Mouse (Mus musculus) myocyte (in vitro differentiated cells): Measurements from ENCODE around the gene Olfr351.

Experiments used
- CEBPB ChIP-seq: IDR thresholded peaks from 2 replicates; pipeline ENCODE4 v1.6.1; 2011; ENCODE audit warnings: mild to moderate bottlenecking, moderate library complexity; ENCODE audit not compliant: poor library complexity, insufficient read depth, severe bottlenecking
- E2F4 ChIP-seq: IDR thresholded peaks from one replicate; pipeline ENCODE4 v1.6.1; 2011; ENCODE audit warnings: mild to moderate bottlenecking, control low read depth, moderate library complexity; ENCODE audit not compliant: insufficient read depth
- MAX ChIP-seq: IDR thresholded peaks from one replicate; pipeline ENCODE4 v1.6.1; 2011; ENCODE audit warnings: low read depth, mild to moderate bottlenecking, control low read depth
- MYOD1 ChIP-seq, 3 experiments: IDR thresholded peaks; one replicate each; pipeline ENCODE4 v1.6.1; 2011; ENCODE audit warnings: control low read depth in 2 of 3, low read depth in 2 of 3, mild to moderate bottlenecking in 2 of 3, moderate library complexity in 1 of 3; ENCODE audit not compliant: insufficient read length in 2 of 3, control insufficient read depth in 1 of 3
- MYOG ChIP-seq, 3 experiments: IDR thresholded peaks; one replicate each; pipeline ENCODE4 v1.6.1; 2011; ENCODE audit warnings: control low read depth in 2 of 3, low read depth in 2 of 3, mild to moderate bottlenecking in 2 of 3; ENCODE audit not compliant: insufficient read length in 2 of 3, control insufficient read depth in 1 of 3, insufficient read depth in 1 of 3
- POLR2A ChIP-seq: IDR thresholded peaks from one replicate; pipeline ENCODE4 v1.6.1; 2011; ENCODE audit warnings: low read depth, mild to moderate bottlenecking, control low read depth, moderate library complexity; ENCODE audit not compliant: insufficient read length
- POLR2AphosphoS2 ChIP-seq: IDR thresholded peaks from one replicate; pipeline ENCODE4 v1.6.1; 2011; ENCODE audit warnings: low read depth, control low read depth; ENCODE audit not compliant: insufficient read length
- REST ChIP-seq: IDR thresholded peaks from one replicate; pipeline ENCODE4 v1.6.1; 2011; ENCODE audit warnings: mild to moderate bottlenecking, control low read depth, moderate library complexity; ENCODE audit not compliant: insufficient read depth, insufficient read length
- SRF ChIP-seq: IDR thresholded peaks from one replicate; pipeline ENCODE4 v1.6.1; 2011; ENCODE audit warnings: low read depth; ENCODE audit not compliant: control insufficient read depth, insufficient read length
- TCF12 ChIP-seq: IDR thresholded peaks from one replicate; pipeline ENCODE4 v1.6.1; 2011; ENCODE audit warnings: mild to moderate bottlenecking, control low read depth; ENCODE audit not compliant: poor library complexity, insufficient read depth, severe bottlenecking
- TCF3 ChIP-seq: IDR thresholded peaks from one replicate; pipeline ENCODE4 v1.6.1; 2011; ENCODE audit warnings: low read depth, control low read depth; ENCODE audit not compliant: insufficient read length
- USF1 ChIP-seq: IDR thresholded peaks from one replicate; pipeline ENCODE4 v1.6.1; 2011; ENCODE audit warnings: low read depth, mild to moderate bottlenecking, control low read depth, moderate library complexity

GRCm38 (mm10) chr2:36897114-36897513 is 34.7 kb upstream of the Olfr351 start:
- TF ChIP-seq POLR2AphosphoS2 (no peak), E2F4 (no peak), SRF (no peak), TCF3 (no peak), POLR2A (no peak), MAX (no peak), MYOG (IDR thresholded peaks at IDR 0.05; ENCODE audit: control insufficient read depth in 1 of 3, insufficient read depth in 1 of 3, insufficient read length in 2 of 3, low read depth in 2 of 3) (no peak), USF1 (no peak), MYOD1 (IDR thresholded peaks at IDR 0.05; ENCODE audit: control insufficient read depth in 1 of 3, insufficient read length in 2 of 3, low read depth in 2 of 3) (no peak), CEBPB (no peak), REST (no peak), TCF12 (no peak)
